Mouse (Mus musculus) layer of hippocampus, postnatal 14 days (tissue): ENCODE measurements around the gene Ube2e1. TPM values are rescaled to one million over a fixed set of nuclear protein-coding genes. Genes with fewer than 3 reads are reported as not detected.
A peak's percentile ranks its signal among the peaks of the same experiment; 100 is the strongest.

Experiments
- DNase-seq, 2 experiments: peaks; one replicate each; pipeline ENCODE4 v3.0.0; 2021 to 2022; ENCODE audit warnings: low spot score in 2 of 2, mixed read lengths in 1 of 2
- long read RNA-seq, 2 experiments: library from polyadenylated mRNA; stranded (forward); transcript quantifications; one replicate each; pipeline ENCODE4 v2.0.0; 2021
- total RNA-seq, 2 experiments: library from RNA; stranded (reverse); gene quantifications; 2 replicates each; pipeline ENCODE4 v1.2.3; 2021

Ube2e1 gene
- 100 to 1,000 TPM; 114 to 116 TPM for total RNA-seq
- long read RNA-seq, experiment 1, transcript Ube2e1-201 (6 exons, 1,408 nt) = major isoform, 8 of 17 reads
- long read RNA-seq, experiment 1, partial matches to known transcripts = 6 of 17 reads
- long read RNA-seq, experiment 1, other reads (novel, unspliced or antisense) = 3 of 17 reads
- long read RNA-seq, experiment 2, transcript Ube2e1-201 (6 exons, 1,408 nt) = major isoform, 8 of 33 reads
- long read RNA-seq, experiment 2, partial matches to known transcripts = 9 of 33 reads
- long read RNA-seq, experiment 2, other reads (novel, unspliced or antisense) = 16 of 33 reads

GRCm38 (mm10) chr14:18331693-18332131, at the start of gene Ube2e1:
Gene Ube2e1 (minus strand): TSS chr14:18331859.
- peak; percentile 71 to 75 for DNase-seq

GRCm38 (mm10) chr14:18379841-18380240, 48.2 kb upstream of the Ube2e1 start:
- no peak for DNase-seq

GRCm38 (mm10) chr14:18377944-18378575, 46.4 kb upstream of the Ube2e1 start:
- DNase-seq = peak; percentile 22 to 43

GRCm38 (mm10) chr14:18376206-18376605, 44.5 kb upstream of the Ube2e1 start:
- no peak for DNase-seq

- DNase-seq = no peak
Measured at GRCm38 (mm10) chr14:18373758-18374405, 42.2 kb upstream of the Ube2e1 start.

GRCm38 (mm10) chr14:18372761-18373610, 41.3 kb upstream of the Ube2e1 start:
- peak; percentile 46 to 65 for DNase-seq

GRCm38 (mm10) chr14:18369031-18369430, 37.4 kb upstream of the Ube2e1 start:
- DNase-seq = no peak

GRCm38 (mm10) chr14:18367025-18367424, 35.4 kb upstream of the Ube2e1 start:
- DNase-seq = no peak

GRCm38 (mm10) chr14:18364321-18364720, 32.7 kb upstream of the Ube2e1 start:
- no peak for DNase-seq

GRCm38 (mm10) chr14:18356442-18356841, 24.8 kb upstream of the Ube2e1 start:
- DNase-seq = no peak

GRCm38 (mm10) chr14:18355514-18356190, 24.0 kb upstream of the Ube2e1 start:
- DNase-seq = no peak

- no peak for DNase-seq
Measured at GRCm38 (mm10) chr14:18353525-18353924, 21.9 kb upstream of the Ube2e1 start.

GRCm38 (mm10) chr14:18352934-18353333, 21.3 kb upstream of the Ube2e1 start:
- no peak for DNase-seq

GRCm38 (mm10) chr14:18350680-18351079, 19.0 kb upstream of the Ube2e1 start:
- no peak for DNase-seq

- DNase-seq = no peak
Measured at GRCm38 (mm10) chr14:18349871-18350270, 18.2 kb upstream of the Ube2e1 start.

- no peak for DNase-seq
Measured at GRCm38 (mm10) chr14:18343589-18343988, 11.9 kb upstream of the Ube2e1 start.

GRCm38 (mm10) chr14:18342749-18343148, 11.1 kb upstream of the Ube2e1 start:
- DNase-seq = no peak

GRCm38 (mm10) chr14:18341088-18341487, 9.4 kb upstream of the Ube2e1 start:
- no peak for DNase-seq

- no peak for DNase-seq
Measured at GRCm38 (mm10) chr14:18336106-18336505, 4.4 kb upstream of the Ube2e1 start.

- DNase-seq = peak; percentile 36 to 42
Measured at GRCm38 (mm10) chr14:18330789-18331692, 618 bp downstream of the Ube2e1 start.
